Mouse (Mus musculus) heart, embryonic 13.5 days (tissue): ENCODE measurements around the gene Cdkl4. TPM values are rescaled to one million over a fixed set of nuclear protein-coding genes. Genes with fewer than 3 reads are reported as not detected.
"Not testable (repeated sequence)": the region's sequence is repeated elsewhere in the genome, so short reads cannot be mapped to it uniquely, and the experiment has no call there.

ENCODE experiments used
- ATAC-seq: fragments of 200-750 bp; cut with Nextera tagmentation; 2 replicates; pipeline ENCODE4 v1.8.0; 2017; ENCODE audit warnings: moderate TSS enrichment; ENCODE audit not compliant: insufficient number of reproducible peaks, low FRiP score, low TSS enrichment; ENCODE audit errors: extremely low read depth
- H3K27ac ChIP-seq: fragments of 300-500 bp; sonication (generic); replicated peaks from 2 replicates; pipeline ENCODE4 v1.5.1; 2015; ENCODE audit warnings: moderate library complexity, mild to moderate bottlenecking, inconsistent platforms
- H3K27me3 ChIP-seq: fragments of 300-500 bp; sonication (generic); replicated peaks from 2 replicates; pipeline ENCODE4 v1.6.1; 2015; ENCODE audit warnings: mild to moderate bottlenecking, inconsistent platforms
- H3K36me3 ChIP-seq: fragments of 300-500 bp; sonication (generic); 2 replicates; pipeline ENCODE4 v1.6.1; 2015; ENCODE audit warnings: mild to moderate bottlenecking, inconsistent platforms
- H3K4me1 ChIP-seq: fragments of 300-500 bp; sonication (generic); 2 replicates; pipeline ENCODE4 v1.6.1; 2015; ENCODE audit warnings: inconsistent platforms
- H3K4me2 ChIP-seq: fragments of 300-500 bp; sonication (generic); 2 replicates; pipeline ENCODE4 v1.6.1; 2015; ENCODE audit warnings: inconsistent platforms, mild to moderate bottlenecking, moderate library complexity
- H3K4me3 ChIP-seq: fragments of 300-500 bp; sonication (generic); 2 replicates; pipeline ENCODE4 v1.5.1; 2015; ENCODE audit warnings: moderate library complexity, mild to moderate bottlenecking, inconsistent platforms
- H3K9ac ChIP-seq: fragments of 300-500 bp; sonication (generic); 2 replicates; pipeline ENCODE4 v1.6.1; 2015; ENCODE audit warnings: inconsistent platforms, mild to moderate bottlenecking, moderate library complexity
- H3K9me3 ChIP-seq: fragments of 300-500 bp; sonication (generic); 2 replicates; pipeline ENCODE4 v1.6.1; 2016; ENCODE audit warnings: inconsistent platforms
- WGBS: fragments of 180-500 bp; shearing (Covaris S2); methylation state at CpG from one replicate; pipeline ENCODE4 v1.1.7; 2015; ENCODE audit warnings: mixed read lengths; 5-methylcytosine and 5-hydroxymethylcytosine counted together
- polyA plus RNA-seq: library from polyadenylated mRNA; unstranded; fragments of >200 nt; fragmentation: Nextera tagmentation; extraction: Ambion mirVana; gene quantifications from 2 replicates; pipeline ENCODE4 v1.2.1, GENCODE M21; 2015

Gene Cdkl4
- polyA plus RNA-seq, 1 experiment from 2014 or later = not detected

DNA sequence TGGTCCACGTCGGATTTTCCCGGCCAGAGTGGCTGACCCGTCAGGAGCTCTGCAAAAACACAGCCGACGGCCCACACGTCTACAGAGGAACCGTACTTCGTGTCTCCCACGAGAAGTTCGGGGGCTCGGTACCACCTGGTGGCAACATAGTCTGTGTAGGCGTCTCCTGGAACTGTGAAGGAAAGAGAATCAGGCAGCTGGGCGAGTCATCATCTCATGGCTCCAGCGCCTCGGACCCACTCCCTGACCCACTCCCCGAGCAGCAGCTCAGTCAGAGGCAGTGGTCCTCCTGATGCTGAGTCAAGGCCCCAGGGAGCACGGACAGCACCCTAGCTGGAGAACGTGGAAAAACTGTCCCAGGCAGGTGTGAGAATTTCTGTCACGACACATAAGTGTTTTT, 34.0 kb downstream of the Cdkl4 start:
- ATAC-seq = no peak
- 77% methylated on average over 20 of the region's 20 CpGs for WGBS

DNA sequence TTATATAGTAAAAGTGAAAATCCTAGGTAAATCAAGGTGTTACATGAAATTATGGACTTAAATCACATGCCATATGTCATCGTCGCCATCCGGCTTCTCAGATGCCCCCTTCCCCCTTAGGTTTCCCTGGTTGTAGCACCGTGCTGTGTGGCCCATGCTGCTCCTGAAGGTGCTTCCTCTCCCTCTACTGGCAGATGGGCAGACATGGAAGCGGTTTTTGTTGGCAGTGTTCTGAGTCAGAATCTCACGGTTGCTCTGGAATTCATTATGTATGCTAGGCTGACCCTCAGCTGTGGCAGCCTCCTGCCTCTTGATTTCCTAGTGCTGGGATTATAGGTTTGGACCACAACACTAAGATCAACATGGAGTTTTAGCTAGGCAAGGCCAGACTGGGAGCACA, 40.5 kb downstream of the Cdkl4 start:
- Histone ChIP-seq H3K9me3 (no peaks in the 10 kb centered on the region), H3K9ac (no peak overlapping the region), H3K36me3 (no peaks in the 10 kb centered on the region), H3K4me2 (no peak overlapping the region), H3K27me3 (no peaks in the 10 kb centered on the region), H3K4me1 (no peaks in the 10 kb centered on the region), H3K4me3 (no peak overlapping the region), H3K27ac (no peak overlapping the region)
- no peak for ATAC-seq
- WGBS = 52% methylated on average over 6 of the region's 6 CpGs

More for the DNA sequence above, 34.0 kb downstream of the Cdkl4 start:
- Histone ChIP-seq H3K27ac (no peak overlapping the region), H3K4me3 (no peak overlapping the region), H3K9ac (no peak overlapping the region), H3K9me3 (no peaks in the 10 kb centered on the region), H3K4me1 (no peaks in the 10 kb centered on the region), H3K4me2 (no peak overlapping the region), H3K36me3 (no peaks in the 10 kb centered on the region), H3K27me3 (no peaks in the 10 kb centered on the region)

DNA sequence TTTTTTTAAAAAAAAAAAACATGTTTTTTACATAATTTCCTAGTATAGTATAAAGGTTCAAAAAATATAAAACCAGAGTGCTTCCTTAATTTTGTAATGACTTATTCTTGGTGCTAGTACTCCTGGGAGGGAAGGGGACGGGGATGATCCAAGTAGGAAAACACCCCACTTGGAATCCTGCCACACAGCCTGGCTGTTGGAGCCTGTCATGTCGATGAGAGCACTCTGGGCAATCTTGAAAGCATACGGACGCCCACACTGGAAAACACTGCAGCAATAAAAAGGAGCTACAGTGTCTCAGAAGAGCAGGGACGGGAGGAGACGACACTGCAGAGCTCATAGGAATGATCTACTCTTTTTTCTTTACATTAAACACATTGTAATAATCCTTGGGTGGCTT, 42.0 kb downstream of the Cdkl4 start:
- no peaks in the 10 kb centered on the region for H3K27me3 ChIP-seq
- 57% methylated on average over 6 of the region's 6 CpGs for WGBS
- no peaks in the 10 kb centered on the region for H3K4me1 ChIP-seq
- H3K4me3 ChIP-seq = no peak overlapping the region
- H3K27ac ChIP-seq = no peak overlapping the region
- H3K9me3 ChIP-seq = no peaks in the 10 kb centered on the region
- H3K36me3 ChIP-seq = no peaks in the 10 kb centered on the region
- no peak for ATAC-seq
- H3K9ac ChIP-seq = no peak overlapping the region
- H3K4me2 ChIP-seq = no peak overlapping the region

DNA sequence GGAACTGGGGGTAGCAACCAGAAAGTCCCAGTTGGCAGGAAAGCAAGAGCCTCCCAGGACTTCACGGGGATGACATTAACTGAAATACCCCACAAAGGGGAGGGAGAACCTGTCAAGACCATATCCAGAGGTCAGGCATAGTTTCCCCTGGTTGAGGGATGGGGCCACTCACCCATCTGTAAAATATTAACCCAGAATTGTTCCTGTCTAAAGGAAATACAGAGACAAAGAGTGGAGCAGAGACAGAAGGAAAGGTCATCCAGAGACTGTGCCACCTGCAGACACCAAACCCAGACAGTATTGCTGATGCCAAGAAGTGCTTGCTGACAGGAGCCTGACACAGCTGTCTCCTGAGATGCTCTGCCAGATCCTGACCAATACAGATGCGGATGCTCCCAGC, 46.3 kb downstream of the Cdkl4 start:
- H3K27ac ChIP-seq, H3K9me3 ChIP-seq, ATAC-seq, H3K27me3 ChIP-seq, H3K4me3 ChIP-seq, H3K36me3 ChIP-seq, H3K4me2 ChIP-seq, H3K9ac ChIP-seq, H3K4me1 ChIP-seq: not testable (repeated sequence)
- 47% methylated on average over 2 of the region's 2 CpGs for WGBS

DNA sequence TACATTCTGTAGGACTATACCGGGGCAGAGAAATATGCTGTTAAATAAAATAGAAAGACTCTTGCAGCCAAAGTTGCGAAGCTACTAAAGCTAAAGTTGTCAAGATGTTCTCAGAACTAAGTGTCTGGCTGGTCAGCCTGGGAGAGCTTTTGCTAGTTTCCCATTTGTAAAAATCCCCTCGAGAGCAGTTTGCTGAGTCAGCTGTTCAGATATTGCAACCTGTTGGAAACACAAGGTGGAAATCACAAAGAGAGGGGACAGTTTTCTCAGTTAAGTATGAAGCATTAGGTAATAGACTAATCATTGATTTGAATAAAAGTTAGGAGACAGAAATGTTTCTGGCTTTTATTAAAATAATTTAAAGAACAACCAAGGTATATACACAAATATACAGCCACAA, 54.4 kb downstream of the Cdkl4 start:
- no peak overlapping the region for H3K4me3 ChIP-seq
- WGBS = 76% methylated on average over 3 of the region's 3 CpGs
- no peaks in the 10 kb centered on the region for H3K27me3 ChIP-seq
- no peaks in the 10 kb centered on the region for H3K4me1 ChIP-seq
- H3K36me3 ChIP-seq = no peaks in the 10 kb centered on the region
- H3K9me3 ChIP-seq = no peaks in the 10 kb centered on the region
- H3K4me2 ChIP-seq = no peak overlapping the region
- no peak overlapping the region for H3K27ac ChIP-seq
- no peak for ATAC-seq
- H3K9ac ChIP-seq = no peak overlapping the region

DNA sequence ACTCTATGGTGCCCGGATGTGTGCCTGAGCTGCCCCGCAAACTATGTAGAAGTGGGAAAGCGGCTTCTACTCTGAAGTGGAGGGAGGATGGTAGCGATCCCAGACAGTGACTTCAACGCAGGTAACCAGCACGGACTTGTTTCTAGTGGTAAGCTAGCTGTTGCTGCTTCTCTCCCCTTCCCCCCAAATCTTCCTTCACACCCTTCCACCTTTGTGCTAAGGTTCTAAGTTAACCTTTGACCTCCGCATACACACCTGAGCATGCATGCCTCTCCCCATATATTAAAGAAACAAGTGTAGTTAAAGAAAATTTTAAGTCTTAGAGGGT, 55.4 kb downstream of the Cdkl4 start:
- 70% methylated on average over 7 of the region's 7 CpGs for WGBS
- Histone ChIP-seq H3K4me2 (no peak overlapping the region), H3K27ac (no peak overlapping the region), H3K4me1 (no peaks in the 10 kb centered on the region), H3K9me3 (no peaks in the 10 kb centered on the region), H3K27me3 (no peaks in the 10 kb centered on the region), H3K36me3 (no peaks in the 10 kb centered on the region), H3K4me3 (no peak overlapping the region), H3K9ac (no peak overlapping the region)
- ATAC-seq = no peak

DNA sequence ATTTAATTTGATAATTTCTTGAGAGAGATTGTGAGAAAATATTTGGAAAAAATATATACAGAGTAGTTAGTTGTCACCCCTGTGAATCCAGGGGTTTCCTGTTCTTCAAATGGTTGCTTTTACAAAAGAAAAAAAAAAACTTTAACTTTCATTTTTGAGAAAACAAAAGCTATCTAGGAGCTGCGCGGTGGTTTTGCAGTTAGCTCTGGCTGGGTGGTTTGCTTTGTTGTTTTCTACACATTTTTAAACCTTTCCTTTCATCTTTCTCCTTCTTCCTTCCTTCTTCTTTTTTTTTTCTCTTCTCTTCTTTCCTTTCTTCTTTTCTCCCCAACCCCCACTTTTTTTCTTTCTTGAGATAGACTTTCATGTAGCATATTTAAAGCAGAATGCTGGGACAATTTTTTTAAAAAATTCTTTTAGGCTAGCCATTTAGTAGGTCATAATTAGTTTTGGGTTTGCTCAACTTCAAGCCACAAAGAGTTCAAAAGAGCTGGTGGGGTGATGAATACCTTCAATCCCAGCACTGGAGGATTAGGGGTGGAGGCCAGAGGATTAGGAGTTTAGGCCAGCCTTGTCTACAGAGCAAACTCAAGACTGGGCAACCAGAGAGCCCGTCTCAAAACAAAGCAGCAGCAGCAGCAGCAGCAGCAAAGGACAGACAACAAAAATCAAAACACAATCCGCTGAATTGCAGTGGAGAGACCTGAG, 55.9 kb downstream of the Cdkl4 start:
- no peak for ATAC-seq
- Histone ChIP-seq H3K36me3 (no peaks in the 10 kb centered on the region), H3K9ac (no peak overlapping the region), H3K9me3 (no peaks in the 10 kb centered on the region), H3K4me2 (no peak overlapping the region), H3K27me3 (no peaks in the 10 kb centered on the region), H3K27ac (no peak overlapping the region), H3K4me3 (no peak overlapping the region), H3K4me1 (no peaks in the 10 kb centered on the region)
- 66% methylated on average over 4 of the region's 4 CpGs for WGBS

DNA sequence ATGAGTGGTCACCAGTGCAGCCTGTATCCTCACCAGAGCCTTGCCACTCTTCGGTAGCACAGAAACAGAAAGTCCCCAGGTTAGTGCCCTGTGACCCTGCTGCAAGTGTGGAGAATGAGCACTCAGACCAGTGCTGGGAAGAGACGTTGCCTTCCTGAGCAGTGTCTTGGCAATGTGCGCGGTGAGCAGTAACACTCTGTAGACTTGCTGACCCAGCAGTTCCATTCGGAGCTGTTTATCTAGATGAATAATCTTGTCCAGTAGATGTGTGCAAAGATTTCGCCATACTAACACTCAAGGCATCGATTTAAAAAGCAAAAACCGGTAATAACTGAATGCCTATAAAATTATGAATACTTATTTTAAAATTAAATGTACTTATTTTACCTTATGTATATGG, 57.1 kb downstream of the Cdkl4 start:
- no peaks in the 10 kb centered on the region for H3K36me3 ChIP-seq
- no peaks in the 10 kb centered on the region for H3K27me3 ChIP-seq
- no peak overlapping the region for H3K9ac ChIP-seq
- WGBS = 79% methylated on average over 8 of the region's 8 CpGs
- H3K4me2 ChIP-seq = no peak overlapping the region
- H3K27ac ChIP-seq = no peak overlapping the region
- no peak overlapping the region for H3K4me3 ChIP-seq
- 0 out of 2 replicates have a peak, but pooled peaks cover 4% of the 10 kb centered on the region for H3K4me1 ChIP-seq
- H3K9me3 ChIP-seq = no peaks in the 10 kb centered on the region
- no peak for ATAC-seq

DNA sequence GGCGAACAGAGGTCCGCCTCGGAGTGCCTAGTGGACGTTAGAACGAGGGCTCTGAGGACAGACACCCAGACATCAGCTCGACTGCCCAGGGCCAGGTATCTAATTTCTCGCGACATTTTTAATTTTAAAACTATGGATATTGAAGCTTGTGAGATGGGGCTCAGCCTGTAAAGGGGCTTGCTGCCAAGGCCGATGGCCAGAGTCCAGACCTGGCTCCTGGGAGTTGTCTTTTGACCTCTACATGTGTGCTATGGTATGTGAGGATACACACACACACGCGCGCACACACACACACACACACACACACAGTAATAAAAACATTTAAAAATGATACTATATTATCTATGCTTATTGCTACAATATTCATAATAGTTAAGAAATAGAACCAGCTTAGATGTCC, 58.8 kb downstream of the Cdkl4 start:
- Histone ChIP-seq H3K9me3 (no peaks in the 10 kb centered on the region), H3K27me3 (no peaks in the 10 kb centered on the region), H3K4me3 (no peak overlapping the region), H3K4me2 (no peak overlapping the region), H3K36me3 (no peaks in the 10 kb centered on the region), H3K9ac (no peak overlapping the region), H3K27ac (no peak overlapping the region), H3K4me1 (peaks cover 8% of the 10 kb centered on the region)
- WGBS = 84% methylated on average over 12 of the region's 12 CpGs
- ATAC-seq = no peak

DNA sequence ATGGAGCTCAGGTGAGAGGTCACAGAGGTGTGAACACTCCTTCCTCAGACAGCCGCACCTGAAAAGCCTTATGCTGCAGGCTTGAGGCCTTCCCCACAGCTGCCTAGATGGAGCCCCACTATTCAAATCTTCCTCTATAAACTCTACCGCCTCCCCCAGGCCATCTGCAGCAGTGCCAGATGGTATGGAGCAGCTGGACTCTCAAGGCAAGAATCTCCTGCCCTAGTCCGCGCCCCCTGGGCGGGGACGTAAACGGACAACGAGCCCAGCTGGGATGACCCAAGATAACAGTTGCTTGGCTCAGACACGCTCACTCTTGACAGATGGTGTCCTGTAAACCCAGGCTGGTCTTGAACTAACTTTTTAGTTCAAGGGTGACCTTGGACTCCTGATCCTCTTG, 60.4 kb downstream of the Cdkl4 start:
- no peaks in the 10 kb centered on the region for H3K27me3 ChIP-seq
- H3K27ac ChIP-seq = no peak overlapping the region
- peaks cover 3% of the 10 kb centered on the region; the same call in 1 of the 2 replicates for H3K9me3 ChIP-seq
- H3K4me1 ChIP-seq = peaks cover 12% of the 10 kb centered on the region
- no peak overlapping the region for H3K4me3 ChIP-seq
- no peak overlapping the region for H3K4me2 ChIP-seq
- ATAC-seq = no peak
- no peaks in the 10 kb centered on the region for H3K36me3 ChIP-seq
- no peak overlapping the region for H3K9ac ChIP-seq
- 64% methylated on average over 9 of the region's 9 CpGs for WGBS

DNA sequence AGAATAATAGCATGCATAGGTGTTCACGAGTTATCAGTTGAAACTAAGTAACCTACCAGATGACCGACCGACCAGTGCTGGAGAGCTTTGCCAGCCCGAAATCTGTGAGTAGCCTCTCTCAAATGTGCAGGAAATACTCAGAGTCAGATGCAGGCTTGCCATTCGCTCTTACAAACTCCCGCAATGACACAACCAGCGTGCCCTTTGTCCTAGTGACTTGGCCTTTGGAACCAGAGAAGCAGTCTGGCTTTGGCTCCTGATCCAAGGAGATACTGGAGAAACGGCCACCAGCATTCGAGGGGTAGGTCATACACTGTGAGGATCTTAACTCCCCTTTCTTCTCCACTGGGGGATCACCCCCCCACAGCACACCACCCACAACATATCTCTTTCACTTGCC, 61.7 kb downstream of the Cdkl4 start:
- Histone ChIP-seq H3K4me2 (no peak overlapping the region), H3K9me3 (peaks cover 3% of the 10 kb centered on the region; the same call in 1 of the 2 replicates), H3K27me3 (no peaks in the 10 kb centered on the region), H3K27ac (no peak overlapping the region), H3K36me3 (no peaks in the 10 kb centered on the region), H3K4me3 (no peak overlapping the region), H3K9ac (no peak overlapping the region), H3K4me1 (peaks cover 12% of the 10 kb centered on the region)
- WGBS = 77% methylated on average over 9 of the region's 9 CpGs
- no peak for ATAC-seq

DNA sequence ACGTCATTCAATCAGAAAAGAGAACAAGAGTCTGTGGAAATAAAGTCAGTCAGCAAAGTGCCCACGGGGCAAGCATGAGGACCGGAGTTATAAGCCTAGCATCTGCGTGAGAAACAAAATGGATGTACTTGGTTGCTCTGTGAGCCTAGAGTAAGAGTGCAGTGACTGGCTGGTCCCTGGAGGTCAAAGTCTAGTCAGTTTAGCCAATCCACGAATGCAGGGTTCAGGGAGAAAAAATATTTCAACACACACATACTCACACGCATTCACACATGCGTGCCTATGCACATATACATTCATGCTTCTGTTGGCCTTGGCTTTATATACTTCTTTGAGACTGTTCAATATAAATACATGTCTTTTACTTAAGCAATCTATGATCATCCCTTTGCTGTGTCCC, 62.1 kb downstream of the Cdkl4 start:
- H3K27me3 ChIP-seq = no peaks in the 10 kb centered on the region
- ATAC-seq = no peak
- 85% methylated on average over 7 of the region's 7 CpGs for WGBS

More for the DNA sequence above, 62.1 kb downstream of the Cdkl4 start:
- Histone ChIP-seq H3K9ac (no peak overlapping the region), H3K4me1 (peaks cover 12% of the 10 kb centered on the region), H3K4me3 (no peak overlapping the region), H3K27ac (no peak overlapping the region), H3K36me3 (no peaks in the 10 kb centered on the region), H3K4me2 (no peak overlapping the region), H3K9me3 (peaks cover 3% of the 10 kb centered on the region; the same call in 1 of the 2 replicates)
